Mouse (Mus musculus): ENCODE results near the gene Stpg3. TPM values are rescaled to one million over a fixed set of nuclear protein-coding genes. Genes with fewer than 3 reads are reported as not detected.

Gene Stpg3
- polyA plus RNA-seq, 1 experiment from 2014 or later: not detected

DNA sequence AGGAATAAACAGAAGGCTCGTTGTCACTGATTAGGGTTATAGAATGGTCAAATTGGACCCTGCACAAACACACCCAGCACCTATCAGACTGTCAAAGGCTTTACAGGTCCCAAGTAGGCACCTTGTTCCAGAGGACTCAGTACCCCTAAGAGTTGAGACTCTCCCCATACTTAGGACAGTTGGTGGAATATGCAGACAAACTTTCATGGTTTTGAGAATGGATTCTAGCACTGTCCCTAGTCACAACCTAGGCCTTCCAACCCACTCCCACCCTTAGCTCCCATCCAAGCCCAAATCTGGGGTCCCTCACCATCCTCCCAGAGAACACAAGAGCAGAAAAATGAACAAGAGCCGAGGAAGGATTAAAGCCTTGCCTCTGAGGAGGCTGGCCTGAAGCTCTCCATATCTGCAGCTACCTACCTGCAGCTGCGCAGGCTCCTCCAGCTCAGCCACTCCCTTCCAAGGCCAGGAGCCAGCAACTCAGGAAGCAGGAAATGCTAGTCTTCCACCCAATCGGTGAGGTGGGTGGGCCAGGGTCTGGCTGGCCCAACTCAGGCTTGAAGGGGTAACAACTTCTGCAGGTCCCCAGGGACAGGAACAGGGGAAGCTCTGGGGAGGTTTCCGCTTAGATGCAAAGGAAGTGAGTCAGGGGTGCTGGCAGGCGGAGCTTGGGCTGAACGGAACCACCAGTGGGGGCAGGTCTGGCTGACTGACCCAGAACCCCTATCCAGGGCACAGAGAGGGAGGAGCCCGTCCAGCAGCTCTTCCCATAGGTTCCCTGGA lies 18.1 kb downstream of the Stpg3 start, which contains the start of gene Tor4a:
Gene Tor4a (minus strand): TSS at position 715 of the 783 bp plus-strand sequence.
- H3K9me3 ChIP-seq: no peaks in the 10 kb centered on the region
- 11% methylated on average over 8 of the region's 8 CpGs for WGBS
- peak within 1 kb of the TSS; percentile 25 for H3K4me2 ChIP-seq
- peaks cover 10% of the 10 kb centered on the region for H3K4me1 ChIP-seq
- peaks cover 38% of the 10 kb centered on the region for H3K27me3 ChIP-seq
- no peak within 1 kb of the TSS for H3K9ac ChIP-seq
- H3K27ac ChIP-seq: no peak within 1 kb of the TSS
- H3K36me3 ChIP-seq (replicated peaks): peaks cover 34% of the 10 kb centered on the region
- H3K4me3 ChIP-seq (replicated peaks): no peak within 1 kb of the TSS; the same call in 1 of the 2 replicates
- ATAC-seq (ENCODE audit: low FRiP score): no peak

DNA sequence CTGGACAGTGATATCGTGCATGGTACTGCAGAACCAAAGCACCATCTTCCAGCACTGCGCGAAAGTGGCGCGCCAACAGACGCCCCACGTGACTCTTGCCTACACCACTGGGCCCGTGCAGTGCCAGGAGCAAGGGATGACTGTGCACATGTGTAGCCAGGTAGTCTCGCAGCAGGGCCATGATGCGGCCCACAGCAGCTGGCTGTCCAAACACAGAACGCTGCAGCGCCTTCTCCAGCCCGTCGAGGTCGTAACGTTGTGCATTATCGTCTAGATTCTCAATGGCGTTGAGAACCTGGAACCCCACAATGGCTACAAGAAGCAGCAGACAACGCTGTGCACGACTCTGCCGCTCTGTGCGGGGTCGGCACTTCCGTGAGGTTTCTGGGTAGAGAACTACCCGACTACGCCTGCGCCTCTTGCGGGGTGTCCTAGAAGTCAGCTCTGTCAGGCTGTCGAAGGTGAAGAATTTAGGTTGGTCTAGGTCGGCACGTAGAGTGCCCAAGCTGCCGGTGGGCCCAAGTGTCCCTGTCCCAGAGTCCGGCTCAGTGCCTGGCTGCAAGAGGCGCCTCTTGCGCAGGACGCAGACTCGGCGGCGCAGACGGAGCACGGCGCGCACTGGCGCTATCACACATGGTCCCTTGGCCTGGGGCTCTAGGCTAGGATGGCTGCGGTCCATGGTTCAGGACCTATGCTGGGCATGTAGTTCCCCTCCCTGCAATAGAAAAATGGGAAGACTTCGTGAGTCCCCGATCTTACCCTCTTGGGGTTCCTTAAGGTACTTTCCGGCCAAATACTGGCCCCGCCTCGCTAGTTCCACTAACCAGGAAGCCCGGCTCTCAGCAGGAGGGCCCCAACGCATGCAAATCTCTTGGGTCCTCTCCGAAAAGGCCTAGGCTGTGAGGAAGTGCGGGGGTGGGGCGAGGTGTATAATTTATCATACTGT lies 19.0 kb downstream of the Stpg3 start:
- peaks cover 10% of the 10 kb centered on the region for H3K4me1 ChIP-seq
- no peak for ATAC-seq (ENCODE audit: low FRiP score)
- 22% methylated on average over 55 of the region's 55 CpGs for WGBS
- H3K4me3 ChIP-seq (replicated peaks): no peak overlapping the region
- no peaks in the 10 kb centered on the region for H3K9me3 ChIP-seq
- peaks cover 38% of the 10 kb centered on the region for H3K27me3 ChIP-seq
- peaks cover 25% of the 10 kb centered on the region for H3K36me3 ChIP-seq (replicated peaks)
- peak overlapping the region; percentile 25 for H3K4me2 ChIP-seq
- no peak overlapping the region for H3K27ac ChIP-seq
- H3K9ac ChIP-seq: no peak overlapping the region

DNA sequence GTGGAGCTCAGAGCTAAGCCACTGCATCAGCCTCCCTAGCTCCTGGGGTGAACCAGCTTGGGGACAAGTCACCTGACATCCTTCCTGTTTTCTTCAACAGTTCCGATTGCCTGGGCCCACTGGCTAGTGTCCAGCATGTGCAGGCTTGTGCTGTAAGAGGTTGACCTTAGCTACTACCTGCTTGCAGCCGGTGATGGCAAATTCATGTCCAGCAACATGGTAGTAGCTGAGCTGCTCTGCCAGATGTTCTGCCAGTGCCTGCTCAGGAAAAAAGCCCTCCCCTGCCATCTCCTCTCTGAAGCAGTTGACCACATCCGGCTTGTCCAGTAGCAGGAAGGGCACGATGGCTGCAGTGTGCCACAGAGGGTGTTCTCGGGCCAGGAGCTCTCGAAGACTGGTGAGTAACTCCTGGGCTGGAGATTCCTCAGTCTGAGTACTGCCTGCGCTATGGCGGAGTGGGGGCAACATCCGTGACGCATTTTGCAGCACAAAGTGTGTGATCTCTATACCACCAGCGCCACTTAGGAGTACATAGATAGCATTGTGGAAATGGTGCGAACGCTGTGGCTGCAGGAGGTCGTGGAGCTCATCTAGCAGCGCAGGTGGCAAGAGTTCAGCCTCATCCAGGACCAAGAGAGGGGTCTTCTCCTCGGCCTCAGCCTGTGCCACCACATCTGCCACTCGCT lies 19.8 kb downstream of the Stpg3 start:
- Histone ChIP-seq H3K36me3 (replicated peaks) (peaks cover 17% of the 10 kb centered on the region), H3K4me2 (no peak overlapping the region), H3K27me3 (peaks cover 38% of the 10 kb centered on the region), H3K4me1 (peaks cover 10% of the 10 kb centered on the region), H3K4me3 (replicated peaks) (no peak overlapping the region), H3K9me3 (no peaks in the 10 kb centered on the region), H3K9ac (no peak overlapping the region), H3K27ac (no peak overlapping the region)
- no peak for ATAC-seq (ENCODE audit: low FRiP score)
- WGBS: 89% methylated on average over 17 of the region's 17 CpGs

DNA sequence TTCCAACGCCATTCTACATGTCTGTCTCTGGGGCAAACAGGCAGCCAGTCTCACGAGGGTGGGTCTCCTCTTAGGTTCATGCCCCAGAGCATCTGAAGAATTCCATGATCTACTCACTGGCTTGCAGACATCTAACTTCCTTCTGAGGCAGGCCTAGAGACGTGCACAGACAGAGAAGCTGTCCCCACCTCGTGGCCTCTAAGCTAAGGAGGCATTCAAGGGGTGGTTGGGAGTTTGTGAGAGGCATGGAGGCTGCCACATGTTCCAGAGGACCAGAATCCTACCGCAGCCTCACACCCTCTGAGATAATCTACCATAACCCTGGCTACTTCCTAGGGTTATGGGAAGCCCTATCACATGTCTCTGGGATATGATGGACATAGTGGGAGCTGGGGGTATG lies 20.4 kb downstream of the Stpg3 start:
- no peak overlapping the region for H3K4me3 ChIP-seq (replicated peaks)
- 82% methylated on average over 5 of the region's 5 CpGs for WGBS
- peaks cover 10% of the 10 kb centered on the region for H3K4me1 ChIP-seq
- no peak overlapping the region for H3K9ac ChIP-seq
- ATAC-seq (ENCODE audit: low FRiP score): no peak
- no peak overlapping the region for H3K27ac ChIP-seq
- H3K9me3 ChIP-seq: no peaks in the 10 kb centered on the region
- H3K36me3 ChIP-seq (replicated peaks): peaks cover 11% of the 10 kb centered on the region
- H3K4me2 ChIP-seq: no peak overlapping the region
- peaks cover 38% of the 10 kb centered on the region for H3K27me3 ChIP-seq

DNA sequence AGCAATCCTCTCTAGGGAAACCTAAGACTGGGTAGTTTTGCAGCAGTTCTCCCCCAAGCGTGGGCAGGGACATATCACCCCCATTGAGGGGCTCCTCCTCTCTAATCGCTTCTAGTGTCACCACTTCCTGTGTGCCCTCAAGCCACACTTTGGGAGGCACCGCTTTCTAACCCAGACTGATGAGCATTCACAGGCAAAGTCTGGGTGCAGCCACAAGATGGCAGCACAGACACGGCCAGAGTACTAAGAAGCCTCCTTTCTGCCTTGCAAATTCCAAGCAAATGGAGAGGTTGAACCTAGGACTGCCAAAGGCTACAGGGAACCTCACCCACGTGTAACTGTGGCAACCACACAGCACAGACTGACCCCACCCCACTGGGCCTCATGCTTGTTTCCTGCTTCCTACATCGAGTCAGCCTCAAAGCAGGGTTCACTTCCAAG lies 21.1 kb downstream of the Stpg3 start:
- H3K9ac ChIP-seq: peak overlapping the region; percentile 12; the same call in 1 of the 2 replicates
- H3K4me1 ChIP-seq: peaks cover 10% of the 10 kb centered on the region
- H3K27ac ChIP-seq: no peak overlapping the region
- no peaks in the 10 kb centered on the region for H3K9me3 ChIP-seq
- 7% methylated on average over 6 of the region's 6 CpGs for WGBS
- H3K4me2 ChIP-seq: no peak overlapping the region
- peaks cover 5% of the 10 kb centered on the region; the same call in 1 of the 2 replicates for H3K36me3 ChIP-seq (replicated peaks)
- H3K27me3 ChIP-seq: peaks cover 38% of the 10 kb centered on the region
- no peak overlapping the region for H3K4me3 ChIP-seq (replicated peaks)
- ATAC-seq (ENCODE audit: low FRiP score): peak; percentile 78

DNA sequence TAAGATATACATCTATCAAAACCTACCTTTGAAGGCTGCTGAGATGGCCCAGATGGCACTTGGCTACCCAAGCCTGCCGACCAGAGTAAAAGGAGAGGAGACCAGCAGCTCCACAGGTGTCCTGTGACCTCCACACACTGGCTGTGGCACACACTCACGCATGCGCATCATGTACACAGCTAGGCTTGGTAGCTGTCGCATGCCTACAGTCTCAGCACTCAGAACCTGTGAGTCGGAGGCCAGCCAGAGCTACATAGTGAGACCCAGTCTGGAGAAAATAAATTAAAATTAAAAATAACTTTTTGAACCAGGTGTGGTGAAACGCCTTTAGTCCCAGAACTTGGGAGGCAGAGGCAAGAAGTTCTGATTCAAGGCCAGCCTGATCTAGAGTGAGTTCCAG lies 26.6 kb downstream of the Stpg3 start:
- ATAC-seq (ENCODE audit: low FRiP score): no peak

DNA sequence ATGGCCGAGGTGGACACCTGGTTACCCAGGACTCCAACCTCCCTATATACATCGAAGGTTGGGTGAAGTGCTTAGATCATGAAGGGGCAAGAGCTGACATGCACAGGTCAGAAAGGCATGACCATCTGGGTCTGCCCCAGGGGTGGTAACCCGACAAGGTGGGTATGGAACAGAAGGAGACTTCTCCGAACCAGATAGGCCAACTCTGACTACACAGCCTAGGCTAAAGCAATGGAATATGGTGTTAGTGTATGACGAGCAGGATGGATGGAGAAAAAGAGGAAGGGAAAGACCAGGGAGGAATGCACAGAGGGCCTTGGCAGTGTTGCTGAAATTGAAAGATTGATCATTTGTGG lies 27.9 kb downstream of the Stpg3 start:
- Histone ChIP-seq H3K9me3 (no peaks in the 10 kb centered on the region), H3K27me3 (no peaks in the 10 kb centered on the region), H3K4me2 (peak overlapping the region; percentile 80), H3K27ac (peak overlapping the region; percentile 98), H3K4me1 (peaks cover 45% of the 10 kb centered on the region), H3K4me3 (replicated peaks) (peak overlapping the region; percentile 47), H3K36me3 (replicated peaks) (peaks cover 16% of the 10 kb centered on the region), H3K9ac (no peak overlapping the region; the same call in 1 of the 2 replicates)
- 31% methylated on average over 5 of the region's 5 CpGs for WGBS
- ATAC-seq (ENCODE audit: low FRiP score): no peak

More for the DNA sequence above, 26.6 kb downstream of the Stpg3 start:
- Histone ChIP-seq H3K4me3 (replicated peaks) (no peak overlapping the region), H3K4me1 (peaks cover 41% of the 10 kb centered on the region), H3K9me3 (no peaks in the 10 kb centered on the region), H3K27ac (no peak overlapping the region), H3K4me2 (no peak overlapping the region), H3K27me3 (no peaks in the 10 kb centered on the region), H3K36me3 (replicated peaks) (peaks cover 16% of the 10 kb centered on the region), H3K9ac (no peak overlapping the region)
- 85% methylated on average over 6 of the region's 6 CpGs for WGBS

DNA sequence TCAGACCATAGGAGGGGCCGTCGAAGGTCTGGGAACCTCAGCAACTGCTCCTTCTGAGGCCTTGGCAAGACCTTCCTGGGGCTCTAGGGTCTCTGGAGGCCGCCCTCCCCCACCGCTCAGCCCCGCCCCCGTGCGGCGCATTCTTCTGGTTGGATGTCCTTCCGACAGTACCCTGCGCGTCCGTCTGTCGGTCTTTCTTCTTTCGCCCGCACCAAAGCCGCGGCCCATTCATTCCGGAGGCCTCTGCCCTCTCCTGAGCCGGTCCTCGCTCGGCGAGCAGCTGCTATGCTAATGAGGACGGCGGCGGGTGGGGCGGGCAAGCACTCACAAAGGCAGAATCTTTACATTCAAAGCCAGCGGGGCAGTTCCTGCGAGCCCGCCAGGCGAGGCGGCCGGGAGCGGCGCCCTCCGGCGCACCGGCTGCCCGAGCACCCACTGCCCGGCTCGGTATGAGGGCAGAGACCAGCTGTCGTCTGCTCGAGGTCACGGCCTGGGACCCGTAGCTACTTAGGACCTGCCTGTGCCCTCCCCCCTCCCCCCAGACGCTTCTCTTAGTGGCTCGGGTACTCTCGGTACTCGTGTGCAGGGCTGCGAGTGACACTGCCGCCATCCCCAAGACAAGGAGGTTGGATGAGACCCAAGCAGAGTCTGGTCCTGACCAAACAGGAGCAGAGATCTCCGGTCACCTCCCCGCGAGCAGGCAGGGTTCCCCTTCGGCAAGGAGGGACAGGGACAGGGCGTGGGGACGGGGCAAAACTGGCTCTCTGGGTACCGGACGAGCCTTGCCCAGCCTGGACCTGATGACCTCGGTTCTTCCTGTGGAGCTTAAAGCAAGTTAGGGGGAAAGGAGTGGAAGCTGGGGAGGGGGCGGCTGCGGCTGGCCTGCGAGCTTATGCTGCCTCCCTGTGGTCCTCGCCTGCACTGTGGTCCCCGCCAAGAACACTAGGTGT lies 28.5 kb downstream of the Stpg3 start:
- peak overlapping the region; percentile 47 for H3K4me3 ChIP-seq (replicated peaks)
- H3K4me2 ChIP-seq: peak overlapping the region; percentile 80
- H3K4me1 ChIP-seq: peaks cover 45% of the 10 kb centered on the region
- ATAC-seq (ENCODE audit: low FRiP score): peak; percentile 83
- H3K27ac ChIP-seq: peak overlapping the region; percentile 98
- no peaks in the 10 kb centered on the region for H3K27me3 ChIP-seq
- H3K36me3 ChIP-seq (replicated peaks): peaks cover 16% of the 10 kb centered on the region
- WGBS: 2% methylated on average over 61 of the region's 64 CpGs
- H3K9ac ChIP-seq: peak overlapping the region; percentile 69
- H3K9me3 ChIP-seq: no peaks in the 10 kb centered on the region

DNA sequence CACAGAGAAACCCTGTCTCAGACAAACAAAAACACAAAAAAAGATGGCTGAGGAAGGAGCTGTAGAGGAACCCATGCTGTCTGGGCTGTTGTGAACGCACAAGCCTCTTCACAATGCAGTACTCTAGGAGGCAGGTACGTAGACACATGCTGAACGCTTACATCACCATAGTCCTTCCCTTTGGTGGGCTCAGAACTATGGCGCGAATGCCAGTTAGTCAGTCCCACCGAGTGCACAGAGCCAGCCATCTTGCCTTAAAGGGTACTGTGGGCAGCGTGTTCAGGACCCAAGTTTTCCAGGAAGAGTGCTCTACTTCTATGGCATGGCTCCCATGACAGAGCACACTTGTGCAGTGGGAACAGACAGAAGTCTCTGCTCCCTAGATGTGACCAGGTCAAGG lies 29.9 kb downstream of the Stpg3 start:
- Histone ChIP-seq H3K27me3 (no peaks in the 10 kb centered on the region), H3K9ac (no peak overlapping the region), H3K36me3 (replicated peaks) (peaks cover 16% of the 10 kb centered on the region), H3K27ac (peak overlapping the region; percentile 98), H3K4me3 (replicated peaks) (no peak overlapping the region; the same call in 1 of the 2 replicates), H3K4me2 (peak overlapping the region; percentile 80), H3K4me1 (peaks cover 55% of the 10 kb centered on the region), H3K9me3 (no peaks in the 10 kb centered on the region)
- ATAC-seq (ENCODE audit: low FRiP score): no peak
- WGBS: 89% methylated on average over 7 of the region's 7 CpGs

DNA sequence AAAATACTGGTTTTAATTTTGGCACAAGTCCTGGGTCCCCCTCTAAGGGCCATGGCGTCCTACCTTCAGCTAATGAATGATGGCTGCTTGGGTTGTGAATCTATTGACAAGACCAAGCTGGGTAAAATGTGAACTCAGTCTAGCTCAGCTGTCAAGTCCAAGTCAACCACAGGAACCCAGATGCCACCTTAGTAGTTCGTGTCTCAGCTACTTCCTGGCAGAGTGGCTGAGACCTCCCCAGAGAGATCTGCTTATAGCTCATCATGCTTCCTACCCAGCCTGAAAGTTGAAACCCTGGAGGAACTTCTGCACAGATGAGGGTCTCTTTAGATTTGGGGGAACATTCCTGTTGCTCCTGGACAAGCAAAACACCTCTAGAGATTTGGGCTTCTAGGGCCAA lies 31.1 kb downstream of the Stpg3 start:
- ATAC-seq (ENCODE audit: low FRiP score): no peak
- Histone ChIP-seq H3K36me3 (replicated peaks) (peaks cover 16% of the 10 kb centered on the region), H3K4me1 (peaks cover 65% of the 10 kb centered on the region), H3K27me3 (no peaks in the 10 kb centered on the region), H3K9me3 (no peaks in the 10 kb centered on the region), H3K4me2 (peak overlapping the region; percentile 72), H3K27ac (peak overlapping the region; percentile 98), H3K9ac (0 out of 2 replicates have a peak overlapping the region, but pooled peaks have one; percentile 90), H3K4me3 (replicated peaks) (peak overlapping the region; percentile 86)
- 55% methylated on average over 2 of the region's 2 CpGs for WGBS

DNA sequence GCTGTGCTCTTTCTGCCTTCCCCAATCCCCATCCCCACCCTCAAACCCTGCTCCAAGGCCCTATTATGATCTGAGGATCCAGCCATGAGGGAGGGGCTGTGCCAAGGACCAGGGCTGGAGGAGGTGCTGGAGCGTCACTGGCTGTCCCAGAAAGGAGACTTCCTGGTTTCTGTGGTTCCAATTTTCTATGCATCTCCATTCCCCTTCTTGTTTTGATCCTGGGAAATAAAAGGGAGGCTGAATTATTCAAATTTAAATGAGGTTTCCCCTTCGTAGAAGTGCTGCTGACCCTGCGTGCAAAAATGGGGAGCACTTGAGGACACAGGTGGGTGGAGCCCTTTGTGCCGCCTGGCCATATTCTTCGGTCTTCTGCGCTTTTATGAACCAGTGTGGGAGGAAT lies 31.8 kb downstream of the Stpg3 start:
- WGBS: 3% methylated on average over 6 of the region's 6 CpGs
- Histone ChIP-seq H3K4me1 (peaks cover 72% of the 10 kb centered on the region), H3K27ac (peak overlapping the region; percentile 98), H3K4me2 (peak overlapping the region; percentile 72), H3K4me3 (replicated peaks) (peak overlapping the region; percentile 86), H3K27me3 (no peaks in the 10 kb centered on the region), H3K36me3 (replicated peaks) (peaks cover 16% of the 10 kb centered on the region), H3K9me3 (no peaks in the 10 kb centered on the region), H3K9ac (peak overlapping the region; percentile 90)
- ATAC-seq (ENCODE audit: low FRiP score): no peak

Measured in forebrain, embryonic 12.5 days (tissue).